ENCODE assay signal across 8 mouse cellular contexts in the genomic region with DNA sequence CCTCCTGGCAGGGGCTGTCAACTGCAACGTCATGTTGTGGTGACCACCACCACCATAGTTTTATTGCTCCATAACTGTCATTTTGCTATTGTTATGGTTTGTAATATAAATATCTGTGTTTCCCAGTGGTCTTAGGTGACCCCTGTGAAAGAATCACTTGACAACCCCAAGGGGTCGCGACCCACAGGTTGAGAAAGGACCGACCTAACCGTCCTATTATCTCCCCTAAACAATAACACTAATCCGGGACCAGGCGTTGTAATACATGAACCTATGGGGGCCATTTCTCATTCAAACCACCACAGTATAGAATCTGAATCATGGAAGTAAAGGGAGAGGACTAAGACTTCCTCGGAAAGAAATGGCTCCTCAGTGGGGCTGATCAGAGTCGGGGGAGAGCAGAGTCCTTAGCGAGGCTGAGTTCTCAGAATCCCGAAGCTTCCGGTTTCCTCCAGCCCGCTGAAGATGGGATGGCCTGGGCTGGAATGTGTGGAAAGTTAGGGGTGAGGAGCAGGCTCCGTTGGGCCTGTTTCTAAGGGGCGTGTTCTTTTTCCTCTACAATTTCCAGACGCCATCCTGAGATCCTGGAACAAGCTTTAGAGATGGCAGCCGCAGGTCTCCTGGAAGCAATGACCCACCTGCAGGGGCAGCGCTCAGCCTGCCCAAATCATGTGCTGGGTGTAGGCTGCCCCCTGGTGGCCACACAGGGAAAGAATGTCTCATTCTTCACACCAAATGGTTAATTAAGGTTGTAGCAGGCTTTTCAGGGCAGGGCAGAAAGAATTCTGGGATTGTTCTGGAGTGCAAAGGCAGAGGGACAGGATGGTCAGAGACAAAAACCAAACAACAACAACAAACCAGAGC. TPM values are rescaled to one million over a fixed set of nuclear protein-coding genes. Genes with fewer than 3 reads are reported as not detected.
DNase-seq lines count a peak whose midpoint lies in the region; ATAC-seq and TF ChIP-seq lines count a peak whose summit lies in the region.

No protein-coding gene starts in this region.

- H3K9ac ChIP-seq in forebrain, embryonic 14.5 days (ENCODE audit: low read length) = peak overlapping the region; percentile 52
- peak overlapping the region; percentile 23; the same call in 1 of the 2 replicates for H3K9ac ChIP-seq in lung, embryonic 15.5 days

- 22% methylated on average over 18 of the region's 18 CpGs for WGBS in forebrain, embryonic 14.5 days
- WGBS in lung, embryonic 15.5 days = 20% methylated on average over 18 of the region's 18 CpGs

- H3K9me3 ChIP-seq in G1E (replicated peaks) = no peaks in the 10 kb centered on the region
- no peaks in the 10 kb centered on the region for H3K9me3 ChIP-seq in forebrain, embryonic 14.5 days (replicated peaks; ENCODE audit: control insufficient read depth, low read length)
- no peaks in the 10 kb centered on the region for H3K9me3 ChIP-seq in lung, embryonic 15.5 days

- H3K27me3 ChIP-seq in G1E (ENCODE audit: insufficient read depth, low read length) = peaks cover 8% of the 10 kb centered on the region; the same call in 1 of the 2 replicates
- H3K27me3 ChIP-seq in forebrain, embryonic 14.5 days (replicated peaks; ENCODE audit: control insufficient read depth, insufficient read depth, low read length) = 0 out of 2 replicates have a peak, but pooled peaks cover 2% of the 10 kb centered on the region
- H3K27me3 ChIP-seq in lung, embryonic 15.5 days = peaks cover 6% of the 10 kb centered on the region; the same call in 1 of the 2 replicates

- H3K4me3 ChIP-seq in G1E (ENCODE audit: low read depth, low read length) = peak overlapping the region; percentile 49; the same call in 1 of the 2 replicates
- H3K4me3 ChIP-seq in forebrain, embryonic 14.5 days (ENCODE audit: low read depth, low read length) = peak overlapping the region; percentile 23
- peak overlapping the region; percentile 28; the same call in 1 of the 2 replicates for H3K4me3 ChIP-seq in layer of hippocampus, adult 2 months
- H3K4me3 ChIP-seq in lung, embryonic 15.5 days = peak overlapping the region; percentile 12; the same call in 1 of the 2 replicates

- peaks cover 24% of the 10 kb centered on the region for H3K36me3 ChIP-seq in G1E (replicated peaks)
- peaks cover 17% of the 10 kb centered on the region for H3K36me3 ChIP-seq in forebrain, embryonic 14.5 days (ENCODE audit: control insufficient read depth, insufficient read depth, low read length)
- no peaks in the 10 kb centered on the region for H3K36me3 ChIP-seq in lung, embryonic 15.5 days

- peaks cover 70% of the 10 kb centered on the region for H3K4me1 ChIP-seq in G1E (ENCODE audit: insufficient read depth, low read depth, low read length)
- peaks cover 8% of the 10 kb centered on the region for H3K4me1 ChIP-seq in forebrain, embryonic 14.5 days (ENCODE audit: control insufficient read depth, insufficient read depth, low read length)
- H3K4me1 ChIP-seq in lung, embryonic 15.5 days = peaks cover 62% of the 10 kb centered on the region

- ATAC-seq in G1E (ENCODE audit: extremely low read depth, insufficient number of reproducible peaks, low FRiP score, poor library complexity, severe bottlenecking) = no peak
- ATAC-seq in forebrain, embryonic 14.5 days = peak; percentile 24
- ATAC-seq in lung, embryonic 15.5 days (ENCODE audit: borderline replicate concordance, extremely low read depth, low FRiP score, low TSS enrichment) = no peak

- intact Hi-C loops in heart, postnatal 36 days (cut with DNase I) = loop anchor here (1.0 to 10.0 kb wide), 3 partner anchors 9 to 352 kb away; a partner anchor contains a TSS

- H3K4me2 ChIP-seq in forebrain, embryonic 14.5 days (ENCODE audit: low read length) = peak overlapping the region; percentile 51
- peak overlapping the region; percentile 55 for H3K4me2 ChIP-seq in lung, embryonic 15.5 days

- no peak overlapping the region for H3K27ac ChIP-seq in forebrain, embryonic 14.5 days (ENCODE audit: low read depth, low read length)
- peak overlapping the region; percentile 5; the same call in 1 of the 2 replicates for H3K27ac ChIP-seq in layer of hippocampus, adult 2 months
- H3K27ac ChIP-seq in lung, embryonic 15.5 days = peak overlapping the region; percentile 43

- peak; percentile 83 for TF ChIP-seq CTCF in G1E (IDR thresholded peaks at IDR 0.05; ENCODE audit: low read depth, low read length)
- TF ChIP-seq CTCF in layer of hippocampus, adult 2 months (conservative IDR thresholded peaks at IDR 0.05) = peak; percentile 94

- peak; percentile 28 for DNase-seq in G1E (ENCODE audit: low spot score)
- DNase-seq in c-Kit-positive CD71-positive TER-119-negative erythroid progenitor cells, embryonic 14.5 days (ENCODE audit: low read depth) = peak; percentile 61
- peak; percentile 85 for DNase-seq in forebrain, embryonic 14.5 days (ENCODE audit: low spot score)
- peak; percentile 84 to 85 for DNase-seq in heart, postnatal 36 days
- DNase-seq in layer of hippocampus, adult 2 months (ENCODE audit: low spot score in 2 of 2) = peak; percentile 58 to 80
- peak; percentile 80 for DNase-seq in ovary, postnatal 14 days (ENCODE audit: low spot score)
- DNase-seq in thymus, postnatal 14 days = peak; percentile 90

RNA-seq across cellular contexts. Expression of a gene that starts 3.0 kb away (rescaled TPM):
- total RNA-seq in G1E (2014; fragmentation: Nextera tagmentation) (6.1 and 6.3 TPM in 2 replicates), G1E (2017) (14.2 and 18.4 TPM in 2 replicates)
- 5.1 and 6.4 TPM in 2 replicates for polyA plus RNA-seq in G1E (2012)
- polyA plus RNA-seq in forebrain, embryonic 14.5 days (2014; fragmentation: Nextera tagmentation; extraction: Ambion mirVana) = 6.6 and 8.4 TPM in 2 replicates
- 10 to 100 TPM in 1 of 2 experiments, 1 to 10 TPM in 1; 9.1 to 10.1 TPM for total RNA-seq in heart, postnatal 36 days (2021)
- 1 to 10 TPM; 8.7 to 9.6 TPM for total RNA-seq in layer of hippocampus, adult 2 months (2021)
- 20.4 and 22.5 TPM in 2 replicates for polyA plus RNA-seq in lung, embryonic 15.5 days (2015; fragmentation: Nextera tagmentation; extraction: Ambion mirVana)

RNA-seq across cellular contexts. Expression of a gene that starts 11.4 kb away (rescaled TPM):
- total RNA-seq in G1E (2014; fragmentation: Nextera tagmentation) (not detected in 2 replicates), G1E (2017) (0.44 and 0.76 TPM in 2 replicates)
- polyA plus RNA-seq in G1E (2012) = 0.12 and 0.20 TPM in 2 replicates
- polyA plus RNA-seq in forebrain, embryonic 14.5 days (2014; fragmentation: Nextera tagmentation; extraction: Ambion mirVana) = not detected in 2 replicates
- total RNA-seq in heart, postnatal 36 days (2021) = under 1 TPM; 0.46 to 0.58 TPM
- total RNA-seq in layer of hippocampus, adult 2 months (2021) = under 1 TPM; 0.71 to 0.92 TPM
- 0.11 and 0.15 TPM in 2 replicates for polyA plus RNA-seq in lung, embryonic 15.5 days (2015; fragmentation: Nextera tagmentation; extraction: Ambion mirVana)

RNA-seq across cellular contexts. Expression of a gene that starts 15.6 kb away (rescaled TPM):
- 23.6 and 26.7 TPM in 2 replicates for total RNA-seq in G1E (2014; fragmentation: Nextera tagmentation)
- total RNA-seq in G1E (2017) = 31.7 and 32.6 TPM in 2 replicates
- polyA plus RNA-seq in G1E (2012) = 39.3 and 43.6 TPM in 2 replicates
- polyA plus RNA-seq in forebrain, embryonic 14.5 days (2014; fragmentation: Nextera tagmentation; extraction: Ambion mirVana) = 52.9 and 54.9 TPM in 2 replicates
- 10 to 100 TPM; 17.2 to 18.8 TPM for total RNA-seq in heart, postnatal 36 days (2021)
- total RNA-seq in layer of hippocampus, adult 2 months (2021) = 10 to 100 TPM; 24.9 to 25.8 TPM
- 42.8 and 43.2 TPM in 2 replicates for polyA plus RNA-seq in lung, embryonic 15.5 days (2015; fragmentation: Nextera tagmentation; extraction: Ambion mirVana)

RNA-seq across cellular contexts. Expression of a gene that starts 20.3 kb away (rescaled TPM):
- total RNA-seq in G1E (2014; fragmentation: Nextera tagmentation) = 40.5 and 43.2 TPM in 2 replicates
- total RNA-seq in G1E (2017) = 45.5 and 45.9 TPM in 2 replicates
- polyA plus RNA-seq in G1E (2012) = 13.0 and 17.8 TPM in 2 replicates
- polyA plus RNA-seq in forebrain, embryonic 14.5 days (2014; fragmentation: Nextera tagmentation; extraction: Ambion mirVana) = 100 and 109 TPM in 2 replicates
- 10 to 100 TPM; 18.8 to 23.1 TPM for total RNA-seq in heart, postnatal 36 days (2021)
- total RNA-seq in layer of hippocampus, adult 2 months (2021) = 10 to 100 TPM; 40.0 to 41.1 TPM
- polyA plus RNA-seq in lung, embryonic 15.5 days (2015; fragmentation: Nextera tagmentation; extraction: Ambion mirVana) = 43.4 and 54.1 TPM in 2 replicates

RNA-seq across cellular contexts. Expression of a gene that starts 28.5 kb away (rescaled TPM):
- total RNA-seq in G1E (2014; fragmentation: Nextera tagmentation) (11.1 and 15.7 TPM in 2 replicates), G1E (2017) (27.0 and 29.8 TPM in 2 replicates)
- 20.5 and 20.6 TPM in 2 replicates for polyA plus RNA-seq in G1E (2012)
- polyA plus RNA-seq in forebrain, embryonic 14.5 days (2014; fragmentation: Nextera tagmentation; extraction: Ambion mirVana) = 39.8 and 54.3 TPM in 2 replicates
- 1 to 10 TPM; 1.9 to 4.1 TPM for total RNA-seq in heart, postnatal 36 days (2021)
- 1 to 10 TPM; 4.4 to 4.7 TPM for total RNA-seq in layer of hippocampus, adult 2 months (2021)
- polyA plus RNA-seq in lung, embryonic 15.5 days (2015; fragmentation: Nextera tagmentation; extraction: Ambion mirVana) = 35.1 and 37.5 TPM in 2 replicates

Comparison
In these comparisons a context has a peak if more than half of its experiments do, and no peak if none do; other contexts are left out.
1. DNase-seq: peak in every context shown above with its lines; median percentile 90 in thymus, postnatal 14 days; 85 in forebrain, embryonic 14.5 days; 84 in heart, postnatal 36 days; 80 in ovary, postnatal 14 days; 69 in layer of hippocampus, adult 2 months; 61 in c-Kit-positive CD71-positive TER-119-negative erythroid progenitor cells, embryonic 14.5 days; 28 in G1E.